Mouse (Mus musculus) MEL (cell line): ENCODE measurements around the gene 1700123L14Rik. TPM values are rescaled to one million over a fixed set of nuclear protein-coding genes. Genes with fewer than 3 reads are reported as not detected.

ENCODE experiments used
- DNase-seq: peaks from one replicate; pipeline ENCODE4 v3.0.0; 2011; ENCODE audit warnings: low read depth, low spot score
- H3K27ac ChIP-seq: 2 replicates; pipeline ENCODE4 v1.5.1; 2012; ENCODE audit warnings: low read depth, mild to moderate bottlenecking, control low read depth, low read length, moderate library complexity; ENCODE audit not compliant: control insufficient read depth
- H3K27me3 ChIP-seq, 2 experiments: fragments of 150-350 bp in 1 of 2; sonication (generic) in 1 of 2; 2 replicates each; pipeline ENCODE4 v1.6.1; 2012; ENCODE audit warnings: low read length in 2 of 2, mild to moderate bottlenecking in 2 of 2, improper control_type of control experiment in 1 of 2, moderate library complexity in 1 of 2; ENCODE audit not compliant: insufficient read depth in 2 of 2, control insufficient read depth in 1 of 2
- H3K36me3 ChIP-seq, 2 experiments: 2 replicates each; pipeline ENCODE4 v1.6.1; 2012 to 2014; ENCODE audit warnings: low read length in 2 of 2, improper control_type of control experiment in 1 of 2, inconsistent platforms in 1 of 2, mild to moderate bottlenecking in 1 of 2; ENCODE audit not compliant: insufficient read depth in 2 of 2, control insufficient read depth in 1 of 2
- H3K4me1 ChIP-seq, 2 experiments: fragments of 150-350 bp in 1 of 2; sonication (generic) in 1 of 2; 2 replicates each; pipeline ENCODE4 v1.6.1; 2012; ENCODE audit warnings: low read length in 2 of 2, improper control_type of control experiment in 1 of 2, mild to moderate bottlenecking in 1 of 2; ENCODE audit not compliant: insufficient read depth in 2 of 2, control insufficient read depth in 1 of 2
- H3K4me3 ChIP-seq, 2 experiments: fragments of 150-350 bp in 1 of 2; sonication (generic) in 1 of 2; 2 replicates each; pipeline ENCODE4 v1.5.1; 2012; ENCODE audit warnings: low read depth in 2 of 2, low read length in 2 of 2, mild to moderate bottlenecking in 2 of 2, moderate library complexity in 2 of 2, control low read depth in 1 of 2, improper control_type of control experiment in 1 of 2; ENCODE audit not compliant: control insufficient read depth in 1 of 2, insufficient read depth in 1 of 2
- H3K79me2 ChIP-seq: 2 replicates; pipeline ENCODE4 v1.6.1; 2012; ENCODE audit warnings: mild to moderate bottlenecking, low read length, moderate library complexity; ENCODE audit not compliant: control insufficient read depth, poor library complexity, insufficient read depth
- H3K9ac ChIP-seq: 2 replicates; pipeline ENCODE4 v1.6.1; 2012; ENCODE audit warnings: low read depth, mild to moderate bottlenecking, control low read depth, low read length, moderate library complexity; ENCODE audit not compliant: control insufficient read depth, poor library complexity, severe bottlenecking
- H3K9me3 ChIP-seq: fragments of 150-350 bp; sonication (generic); replicated peaks from 2 replicates; pipeline ENCODE4 v1.6.1; 2012; ENCODE audit warnings: mild to moderate bottlenecking, low read length, improper control_type of control experiment, moderate library complexity; ENCODE audit not compliant: insufficient read depth
- BHLHE40 ChIP-seq: IDR thresholded peaks from 2 replicates; pipeline ENCODE4 v1.6.1; 2012; ENCODE audit warnings: low read depth, mild to moderate bottlenecking, inconsistent platforms, low read length, improper control_type of control experiment, borderline replicate concordance
- CHD1 ChIP-seq: IDR thresholded peaks from 2 replicates; pipeline ENCODE4 v1.6.1; 2012; ENCODE audit warnings: low read depth, mild to moderate bottlenecking, inconsistent platforms, low read length, improper control_type of control experiment
- E2F4 ChIP-seq: IDR thresholded peaks from 2 replicates; pipeline ENCODE4 v1.6.1; 2011; ENCODE audit warnings: low read depth, low read length, improper control_type of control experiment, borderline replicate concordance
- ELF1 ChIP-seq: IDR thresholded peaks from 2 replicates; pipeline ENCODE4 v1.6.1; 2014; ENCODE audit warnings: low read depth, mild to moderate bottlenecking, inconsistent platforms, low read length, improper control_type of control experiment, moderate library complexity
- EP300 ChIP-seq, 2 experiments: IDR thresholded peaks; 2 replicates each; pipeline ENCODE4 v1.6.1; 2011; ENCODE audit warnings: improper control_type of control experiment in 2 of 2, low read length in 2 of 2, low read depth in 1 of 2, mild to moderate bottlenecking in 1 of 2
- ETS1 ChIP-seq: IDR thresholded peaks from 2 replicates; pipeline ENCODE4 v1.6.1; 2012; ENCODE audit warnings: low read depth, mild to moderate bottlenecking, inconsistent platforms, low read length, improper control_type of control experiment, moderate library complexity
- GABPA ChIP-seq: IDR thresholded peaks from 2 replicates; pipeline ENCODE4 v1.6.1; 2012; ENCODE audit warnings: low read depth, mild to moderate bottlenecking, inconsistent platforms, low read length, improper control_type of control experiment, moderate library complexity
- MAFK ChIP-seq: IDR thresholded peaks from 2 replicates; pipeline ENCODE4 v1.6.1; 2011; ENCODE audit warnings: low read depth, mild to moderate bottlenecking, low read length, improper control_type of control experiment, borderline replicate concordance
- NRF1 ChIP-seq: IDR thresholded peaks from 2 replicates; pipeline ENCODE4 v1.6.1; 2014; ENCODE audit warnings: low read depth, mild to moderate bottlenecking, inconsistent platforms, low read length, improper control_type of control experiment, moderate library complexity; ENCODE audit not compliant: poor library complexity, insufficient read depth, severe bottlenecking
- POLR2A ChIP-seq, 2 experiments: IDR thresholded peaks; 2 replicates each; pipeline ENCODE4 v1.6.1; 2011 to 2012; ENCODE audit warnings: low read length in 2 of 2, mild to moderate bottlenecking in 2 of 2, control low read depth in 1 of 2, improper control_type of control experiment in 1 of 2, low read depth in 1 of 2, moderate library complexity in 1 of 2; ENCODE audit not compliant: control insufficient read depth in 1 of 2, insufficient read depth in 1 of 2, poor library complexity in 1 of 2
- POLR2AphosphoS2 ChIP-seq: IDR thresholded peaks from 2 replicates; pipeline ENCODE4 v1.6.1; 2011; ENCODE audit warnings: low read length, improper control_type of control experiment
- SIN3A ChIP-seq: IDR thresholded peaks from 2 replicates; pipeline ENCODE4 v1.6.1; 2012; ENCODE audit warnings: low read length, improper control_type of control experiment, inconsistent platforms
- TAL1 ChIP-seq: IDR thresholded peaks from 2 replicates; pipeline ENCODE4 v1.6.1; 2012; ENCODE audit warnings: mild to moderate bottlenecking, inconsistent platforms, low read length, moderate library complexity, mixed read lengths
- USF1 ChIP-seq: IDR thresholded peaks from 2 replicates; pipeline ENCODE4 v1.6.1; 2014; ENCODE audit warnings: low read depth, mild to moderate bottlenecking, inconsistent platforms, low read length, improper control_type of control experiment, moderate library complexity
- USF2 ChIP-seq, 2 experiments: IDR thresholded peaks; 2 replicates each; pipeline ENCODE4 v1.6.1; 2011 to 2012; ENCODE audit warnings: improper control_type of control experiment in 2 of 2, low read length in 2 of 2, borderline replicate concordance in 1 of 2, inconsistent platforms in 1 of 2, low read depth in 1 of 2, mild to moderate bottlenecking in 1 of 2; ENCODE audit not compliant: insufficient read depth in 1 of 2
- ZC3H11A ChIP-seq: IDR thresholded peaks from 2 replicates; pipeline ENCODE4 v1.6.1; 2012; ENCODE audit warnings: low read depth, mild to moderate bottlenecking, inconsistent platforms, low read length, improper control_type of control experiment
- ZMIZ1 ChIP-seq: IDR thresholded peaks from 2 replicates; pipeline ENCODE4 v1.6.1; 2012; ENCODE audit warnings: low read depth, mild to moderate bottlenecking, inconsistent platforms, low read length, improper control_type of control experiment, moderate library complexity
- ZNF384 ChIP-seq: IDR thresholded peaks from 2 replicates; pipeline ENCODE4 v1.6.1; 2012; ENCODE audit warnings: low read depth, mild to moderate bottlenecking, inconsistent platforms, low read length, improper control_type of control experiment
- polyA plus RNA-seq, 2 experiments: library from polyadenylated mRNA; stranded (reverse) in 1 of 2; unstranded in 1 of 2; fragments of >175 nt in 1 of 2; fragments of >200 nt in 1 of 2; gene quantifications; 2 replicates each; pipeline versions ENCODE4 v1.2.1 to v1.2.4; 2012; ENCODE audit warnings: low replicate concordance in 2 of 2, low read depth in 1 of 2; ENCODE audit not compliant: insufficient read length in 2 of 2, insufficient read depth in 1 of 2, missing spikeins in 1 of 2
- total RNA-seq: library from RNA; depleted of rRNA; stranded (reverse); fragments of 300-350 nt; gene quantifications from 2 replicates; pipeline ENCODE4 v1.2.3, GENCODE M21; 2012

Gene 1700123L14Rik
- total and polyA plus RNA-seq, 3 experiments = not detected

DNA sequence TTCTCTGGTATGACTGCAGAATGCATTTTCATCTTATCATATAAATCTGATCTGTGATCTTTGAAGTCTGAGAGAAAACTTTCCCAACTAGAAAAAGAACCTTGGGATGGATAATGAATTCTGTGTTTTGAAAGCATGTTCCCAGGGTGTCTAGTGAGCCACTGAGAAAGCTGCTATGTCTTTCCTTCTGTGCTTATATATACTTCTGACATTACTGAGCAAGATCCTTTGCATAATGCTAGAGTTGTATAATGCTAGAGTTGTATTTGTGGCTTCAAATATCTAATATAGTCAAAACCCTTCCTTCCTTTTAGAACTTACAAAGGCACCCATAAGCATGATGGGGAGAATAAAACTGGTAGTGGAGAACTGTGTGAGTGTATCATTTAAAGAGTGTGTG, 12.5 kb upstream of the 1700123L14Rik start:
- Histone ChIP-seq H3K9ac (no peak overlapping the region), H3K27ac (no peak overlapping the region), H3K79me2 (no peaks in the 10 kb centered on the region), H3K4me3 (no peak overlapping the region), H3K36me3 (no peaks in the 10 kb centered on the region), H3K27me3 (no peaks in the 10 kb centered on the region), H3K4me1 (no peaks in the 10 kb centered on the region), H3K9me3 (no peaks in the 10 kb centered on the region)
- no peak for DNase-seq
- TF ChIP-seq CHD1 (no peak), ELF1 (no peak), ZMIZ1 (no peak), POLR2A (IDR thresholded peaks at IDR 0.05; ENCODE audit: control insufficient read depth in 1 of 2, insufficient read depth in 1 of 2, low read depth in 1 of 2, low read length in 2 of 2, poor library complexity in 1 of 2) (no peak), MAFK (no peak), ZNF384 (no peak), USF2 (IDR thresholded peaks at IDR 0.05; ENCODE audit: borderline replicate concordance in 1 of 2, insufficient read depth in 1 of 2, low read depth in 1 of 2, low read length in 2 of 2) (no peak), USF1 (no peak), POLR2AphosphoS2 (no peak), ETS1 (no peak)

- H3K4me3 ChIP-seq = no peak overlapping the region
- H3K27me3 ChIP-seq = no peaks in the 10 kb centered on the region
- H3K9me3 ChIP-seq = no peaks in the 10 kb centered on the region
- H3K9ac ChIP-seq = no peak overlapping the region
- H3K36me3 ChIP-seq = no peaks in the 10 kb centered on the region
- no peaks in the 10 kb centered on the region for H3K4me1 ChIP-seq
- no peak overlapping the region for H3K27ac ChIP-seq
- DNase-seq = no peak
- TF ChIP-seq BHLHE40 (no peak), EP300 (IDR thresholded peaks at IDR 0.05; ENCODE audit: low read depth in 1 of 2, low read length in 2 of 2) (no peak), SIN3A (no peak), POLR2A (IDR thresholded peaks at IDR 0.05; ENCODE audit: control insufficient read depth in 1 of 2, insufficient read depth in 1 of 2, low read depth in 1 of 2, low read length in 2 of 2, poor library complexity in 1 of 2) (no peak), TAL1 (no peak), E2F4 (no peak), GABPA (no peak), NRF1 (no peak), ZC3H11A (no peak), ZNF384 (no peak)
- no peaks in the 10 kb centered on the region for H3K79me2 ChIP-seq
These were observed 7.6 kb upstream of the 1700123L14Rik start for GRCm38 (mm10) chr6:96173681-96174080.
